Mouse (Mus musculus): ENCODE data around the gene Nt5dc2. TPM values are rescaled to one million over a fixed set of nuclear protein-coding genes. Genes with fewer than 3 reads are reported as not detected.

The Nt5dc2 gene
- polyA plus RNA-seq, 1 experiment from 2014 or later = 410 TPM

DNA sequence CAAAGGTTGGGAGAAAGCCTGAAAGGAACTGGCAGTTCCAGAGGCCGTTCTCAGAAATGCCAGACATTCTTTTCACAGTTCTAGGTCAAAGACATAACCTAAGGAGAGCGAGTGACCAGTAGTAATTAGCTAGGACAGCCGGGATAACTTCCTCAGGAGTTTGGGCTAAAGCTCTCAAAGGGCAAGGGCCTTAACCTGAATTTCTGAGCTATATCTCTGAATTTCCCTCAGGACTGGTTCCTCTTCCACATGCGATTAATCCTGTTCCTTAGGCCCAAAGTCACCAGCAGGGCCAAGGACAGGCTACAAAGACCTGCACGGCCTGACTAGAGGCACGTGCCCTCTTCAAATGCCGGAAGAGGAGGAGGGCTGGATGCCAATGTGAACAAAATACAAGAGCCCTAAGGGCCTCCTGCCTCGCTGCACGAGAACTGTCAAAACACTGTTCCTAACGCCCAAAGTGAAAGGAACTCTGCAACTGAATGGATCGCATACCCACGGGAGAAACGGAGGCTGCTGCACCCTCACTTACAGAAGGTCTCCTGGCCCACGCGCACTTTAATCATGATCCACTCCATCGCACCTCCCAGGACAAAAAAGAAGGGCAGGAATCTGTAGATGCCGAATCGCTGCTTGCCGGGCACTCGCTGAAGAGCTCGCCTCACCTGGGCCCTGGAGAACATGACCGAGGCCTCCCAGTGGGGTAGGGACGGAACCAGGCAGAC, 2.6 kb upstream of the Nt5dc2 start:
- ATAC-seq (ENCODE audit: low FRiP score) = peak; percentile 12
- no peaks in the 10 kb centered on the region for H3K9me3 ChIP-seq
- no peaks in the 10 kb centered on the region for H3K27me3 ChIP-seq
- 1% methylated on average over 23 of the region's 23 CpGs for WGBS
- H3K4me1 ChIP-seq = peaks cover 51% of the 10 kb centered on the region
- peak overlapping the region; percentile 59 for H3K4me3 ChIP-seq (replicated peaks)
- peaks cover 8% of the 10 kb centered on the region; the same call in 1 of the 2 replicates for H3K36me3 ChIP-seq (replicated peaks)
- H3K27ac ChIP-seq = peak overlapping the region; percentile 77
- peak overlapping the region; percentile 72 for H3K9ac ChIP-seq
- peak overlapping the region; percentile 82 for H3K4me2 ChIP-seq

DNA sequence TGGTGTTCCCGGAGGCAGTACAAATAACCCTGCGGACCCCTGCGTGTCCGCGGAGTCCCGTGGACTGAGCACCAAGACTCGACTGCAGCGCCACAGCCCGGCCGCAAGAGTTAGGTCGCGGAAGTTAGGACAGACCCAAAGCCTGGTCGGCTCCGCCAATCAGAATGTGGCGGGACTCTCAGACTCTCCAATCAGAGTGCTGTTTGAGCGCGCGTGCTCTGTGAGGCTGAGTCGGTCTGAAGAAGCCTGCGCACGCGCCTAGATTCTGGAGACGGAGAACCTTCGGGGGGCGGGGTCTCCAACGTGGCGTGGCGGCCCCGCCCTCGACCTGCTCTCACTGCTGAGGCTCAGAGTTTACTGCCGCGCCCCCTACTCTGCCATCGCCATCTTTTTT, 2.0 kb upstream of the Nt5dc2 start, which contains the start of gene Smim4:
TSS of gene Smim4 (minus strand) at position 131 of the 394 bp plus-strand sequence.
- Histone ChIP-seq H3K9me3 (no peaks in the 10 kb centered on the region), H3K9ac (peak within 1 kb of the TSS; percentile 72), H3K36me3 (replicated peaks) (0 out of 2 replicates have a peak, but pooled peaks cover 4% of the 10 kb centered on the region), H3K4me1 (peaks cover 54% of the 10 kb centered on the region), H3K27ac (peak within 1 kb of the TSS; percentile 95), H3K27me3 (no peaks in the 10 kb centered on the region), H3K4me3 (replicated peaks) (peak within 1 kb of the TSS; percentile 59), H3K4me2 (peak within 1 kb of the TSS; percentile 82)
- WGBS = under 1% methylated on average over 29 of the region's 33 CpGs
- peak; percentile 94 for ATAC-seq (ENCODE audit: low FRiP score)

DNA sequence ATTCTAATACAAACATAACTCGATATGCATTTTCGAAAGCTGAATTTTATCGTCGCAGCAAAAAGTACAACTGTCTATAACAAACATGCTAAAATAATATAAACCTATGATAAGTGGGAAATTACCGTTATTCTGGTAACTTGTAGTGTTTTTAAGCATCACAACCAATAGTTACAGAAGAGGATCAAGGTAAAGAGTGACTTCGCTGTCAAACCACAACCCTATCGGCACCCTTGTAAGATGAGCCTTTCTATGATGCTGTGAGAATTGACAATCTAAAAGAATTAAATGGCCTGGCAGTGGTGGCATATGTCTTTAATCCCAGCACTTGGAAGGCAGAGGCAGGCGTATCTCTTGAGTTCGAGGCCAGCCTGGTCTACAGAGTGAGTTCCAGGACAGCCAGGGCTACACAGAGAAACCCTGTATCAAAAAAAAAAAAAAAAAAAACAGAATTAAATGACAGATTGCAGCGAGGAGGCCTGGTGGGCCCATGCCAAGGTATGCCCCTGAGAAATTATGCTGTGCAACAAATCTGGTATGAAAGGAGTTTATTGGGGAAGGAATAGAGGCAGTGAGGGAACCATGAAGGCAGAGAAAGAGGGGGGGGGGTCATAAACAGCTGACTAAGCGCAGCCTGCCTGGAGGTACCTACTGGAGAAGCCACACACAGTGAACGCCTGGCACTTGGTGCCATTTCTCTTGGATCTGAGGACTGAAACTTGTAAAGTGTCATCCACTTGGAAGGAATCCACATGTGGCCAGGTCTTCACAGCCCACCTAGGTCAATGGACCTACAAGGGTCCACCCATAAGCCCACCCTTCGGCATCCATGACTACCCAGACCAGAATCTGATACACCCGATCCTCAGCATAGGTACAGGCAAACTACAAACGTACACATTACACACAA, 1.3 kb upstream of the Nt5dc2 start:
- peak overlapping the region; percentile 87 for H3K4me2 ChIP-seq
- peaks cover 7% of the 10 kb centered on the region for H3K36me3 ChIP-seq (replicated peaks)
- WGBS = 69% methylated on average over 15 of the region's 15 CpGs
- no peak for ATAC-seq (ENCODE audit: low FRiP score)
- H3K9ac ChIP-seq = 0 out of 2 replicates have a peak overlapping the region, but pooled peaks have one; percentile 33
- no peaks in the 10 kb centered on the region for H3K27me3 ChIP-seq
- peaks cover 54% of the 10 kb centered on the region for H3K4me1 ChIP-seq
- peak overlapping the region; percentile 59 for H3K4me3 ChIP-seq (replicated peaks)
- peak overlapping the region; percentile 95 for H3K27ac ChIP-seq
- no peaks in the 10 kb centered on the region for H3K9me3 ChIP-seq

DNA sequence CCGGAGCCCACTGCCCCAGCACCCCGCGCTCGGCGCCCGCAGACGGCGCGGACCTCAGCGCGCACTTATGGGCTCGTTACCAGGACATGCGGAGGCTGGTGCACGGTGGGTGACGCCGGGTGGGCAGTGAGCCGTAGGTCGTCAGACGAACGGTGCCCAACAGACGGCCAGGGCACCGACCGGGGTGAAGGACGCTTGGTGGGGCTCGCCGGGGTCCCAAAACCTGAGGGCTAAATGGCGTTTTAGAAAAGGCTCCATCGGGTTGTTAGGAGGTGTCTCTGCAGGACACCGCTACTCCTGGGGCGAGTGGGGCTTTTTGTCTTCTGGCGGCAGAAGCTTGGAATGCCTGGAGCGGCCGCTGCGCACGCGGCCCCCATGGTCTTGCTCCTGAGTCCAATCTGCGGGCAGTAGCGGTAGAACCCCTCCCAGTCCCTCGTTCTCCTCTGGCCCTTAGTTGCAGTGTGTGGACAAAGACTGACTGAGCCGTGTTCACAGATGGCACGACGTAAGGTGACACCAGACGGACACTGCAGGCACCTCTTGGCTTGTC, 494 bp downstream of the Nt5dc2 start:
- H3K36me3 ChIP-seq (replicated peaks) = peaks cover 24% of the 10 kb centered on the region
- peak overlapping the region; percentile 93 for H3K9ac ChIP-seq
- peak overlapping the region; percentile 94 for H3K4me3 ChIP-seq (replicated peaks)
- peaks cover 46% of the 10 kb centered on the region for H3K4me1 ChIP-seq
- H3K4me2 ChIP-seq = peak overlapping the region; percentile 87
- H3K27me3 ChIP-seq = no peaks in the 10 kb centered on the region
- peak; percentile 12 for ATAC-seq (ENCODE audit: low FRiP score)
- no peaks in the 10 kb centered on the region for H3K9me3 ChIP-seq
- WGBS = under 1% methylated on average over 43 of the region's 43 CpGs
- peak overlapping the region; percentile 95 for H3K27ac ChIP-seq

DNA sequence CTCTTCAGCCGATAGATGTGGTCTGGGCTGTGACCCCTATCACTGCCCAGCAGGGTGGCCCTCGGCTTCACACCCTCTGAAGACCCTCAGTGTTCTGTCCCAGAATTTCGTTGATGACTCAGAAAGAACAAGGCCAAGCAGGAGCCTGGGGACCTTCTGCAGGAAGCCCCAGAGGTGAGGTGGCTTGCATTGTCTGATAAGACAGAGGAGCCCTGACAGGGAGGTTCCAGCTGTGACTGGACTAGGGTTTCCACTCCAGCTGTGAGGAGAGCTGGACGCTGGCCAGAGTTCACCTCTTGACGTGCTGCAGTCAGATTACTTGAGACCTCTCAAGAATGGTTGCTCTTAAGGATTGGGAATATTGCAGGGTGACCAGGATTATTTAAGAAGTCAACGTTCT, 1.2 kb downstream of the Nt5dc2 start:
- Histone ChIP-seq H3K27me3 (no peaks in the 10 kb centered on the region), H3K9me3 (no peaks in the 10 kb centered on the region), H3K9ac (peak overlapping the region; percentile 93), H3K36me3 (replicated peaks) (peaks cover 31% of the 10 kb centered on the region), H3K4me1 (peaks cover 41% of the 10 kb centered on the region), H3K27ac (peak overlapping the region; percentile 46; the same call in 1 of the 2 replicates), H3K4me3 (replicated peaks) (peak overlapping the region; percentile 94), H3K4me2 (peak overlapping the region; percentile 87)
- ATAC-seq (ENCODE audit: low FRiP score) = no peak
- WGBS = 13% methylated on average over 6 of the region's 6 CpGs

DNA sequence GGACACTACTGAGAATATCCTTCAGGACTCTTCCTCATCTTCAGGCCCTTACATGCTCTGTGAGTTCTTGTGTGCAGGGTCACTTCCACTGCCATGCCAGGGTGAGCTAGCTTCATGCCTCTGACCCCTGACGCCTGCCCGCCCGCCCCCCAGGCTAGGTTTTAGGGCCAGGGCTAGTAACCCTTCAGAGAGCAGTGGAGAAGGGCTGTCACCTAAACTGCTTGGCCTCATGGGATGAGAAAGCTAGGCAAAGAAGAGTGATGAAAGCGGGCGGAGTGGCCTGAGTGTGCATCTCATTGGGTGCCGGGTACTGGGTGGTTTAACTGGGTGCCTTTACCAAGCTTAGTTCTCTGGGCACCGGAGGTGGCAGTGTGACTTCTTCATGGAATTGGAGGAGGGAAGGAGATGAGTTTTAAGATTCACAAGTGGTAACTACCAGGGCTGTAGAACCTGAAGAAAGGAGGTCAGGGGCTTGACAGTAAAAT, 1.7 kb downstream of the Nt5dc2 start:
- Histone ChIP-seq H3K4me2 (peak overlapping the region; percentile 87), H3K36me3 (replicated peaks) (peaks cover 36% of the 10 kb centered on the region), H3K4me3 (replicated peaks) (peak overlapping the region; percentile 94), H3K27ac (peak overlapping the region; percentile 46; the same call in 1 of the 2 replicates), H3K9me3 (no peaks in the 10 kb centered on the region), H3K4me1 (peaks cover 36% of the 10 kb centered on the region), H3K9ac (peak overlapping the region; percentile 93), H3K27me3 (no peaks in the 10 kb centered on the region)
- 91% methylated on average over 7 of the region's 7 CpGs for WGBS
- ATAC-seq (ENCODE audit: low FRiP score) = no peak

DNA sequence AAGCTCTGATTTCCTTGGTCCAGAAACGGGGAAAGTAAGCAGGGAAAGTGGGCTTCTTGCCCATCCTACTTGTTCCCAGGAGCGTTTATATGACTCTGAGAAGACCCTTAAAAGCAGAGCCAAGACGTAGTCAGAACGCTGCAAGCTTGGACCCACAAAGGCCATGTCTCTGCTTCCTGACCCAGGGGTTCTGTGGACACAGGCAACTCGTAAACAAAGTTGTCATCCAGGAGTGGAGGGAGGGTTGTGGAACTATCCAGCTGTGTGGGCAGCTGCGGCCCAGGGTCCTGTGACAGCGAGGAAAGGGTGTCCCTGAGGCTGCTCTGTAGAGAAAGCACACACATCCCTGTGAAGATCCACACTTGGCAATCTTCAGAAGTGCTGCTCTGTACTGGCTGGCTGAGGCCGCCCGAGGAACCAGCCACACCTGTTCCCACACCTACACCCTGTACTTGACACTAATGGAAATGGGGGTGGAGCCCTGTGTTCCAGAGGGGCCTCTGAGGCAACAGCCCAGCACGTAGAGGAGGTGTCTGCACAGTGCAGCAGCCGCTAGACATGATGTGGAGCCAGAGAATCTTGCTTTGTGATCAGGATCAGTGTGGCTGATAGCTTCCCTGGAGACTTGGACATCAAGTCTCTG, 2.3 kb downstream of the Nt5dc2 start:
- ATAC-seq (ENCODE audit: low FRiP score) = no peak
- Histone ChIP-seq H3K27me3 (no peaks in the 10 kb centered on the region), H3K4me2 (peak overlapping the region; percentile 87), H3K9ac (peak overlapping the region; percentile 93), H3K4me3 (replicated peaks) (no peak overlapping the region), H3K36me3 (replicated peaks) (peaks cover 42% of the 10 kb centered on the region), H3K4me1 (peaks cover 33% of the 10 kb centered on the region), H3K9me3 (no peaks in the 10 kb centered on the region), H3K27ac (peak overlapping the region; percentile 46; the same call in 1 of the 2 replicates)
- WGBS = 82% methylated on average over 11 of the region's 11 CpGs

DNA sequence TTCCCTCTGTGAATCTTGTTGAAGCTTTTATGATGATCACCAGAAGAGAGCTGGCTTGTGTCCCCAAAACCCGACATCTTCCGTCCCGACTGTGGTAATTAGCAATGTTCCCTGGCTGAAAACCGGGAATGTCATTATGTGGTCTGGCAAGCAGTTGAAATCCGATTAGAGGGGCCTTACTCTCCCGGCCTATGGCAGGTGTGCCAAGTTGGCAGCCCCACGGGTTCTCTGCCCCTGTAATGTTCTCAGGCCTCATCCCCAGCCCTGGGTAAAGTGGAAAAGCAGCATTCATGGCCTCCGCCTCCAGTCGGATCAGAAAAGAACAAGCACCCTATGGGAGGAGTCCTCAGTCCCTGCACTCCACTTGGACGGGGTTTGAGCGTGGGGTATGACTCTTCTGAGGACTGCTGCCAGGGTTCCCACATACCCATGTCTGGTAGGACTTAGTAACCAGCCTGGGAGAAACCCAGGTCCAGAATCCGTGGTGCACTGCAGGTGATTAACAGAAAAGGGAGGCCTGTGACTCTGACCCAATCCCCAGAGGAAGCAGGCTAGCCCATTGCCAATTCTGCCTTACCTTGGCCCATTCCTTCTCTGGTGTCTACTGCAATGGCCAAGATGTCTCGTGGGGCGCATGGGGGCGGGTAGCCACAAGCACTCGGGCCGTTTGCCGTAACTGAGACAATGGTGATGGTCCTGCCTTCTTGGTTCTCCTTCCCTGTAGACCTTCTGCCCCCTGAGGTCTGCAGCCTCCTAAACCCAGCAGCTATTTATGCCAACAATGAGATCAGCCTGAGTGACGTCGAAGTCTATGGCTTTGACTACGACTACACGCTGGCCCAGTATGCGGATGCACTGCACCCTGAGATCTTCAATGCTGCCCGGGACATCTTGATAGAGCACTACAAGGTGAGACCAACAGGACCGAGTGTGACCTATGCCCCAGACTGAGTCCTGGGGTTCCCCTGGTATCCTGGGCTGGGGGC, 3.5 kb downstream of the Nt5dc2 start:
- H3K4me1 ChIP-seq = peaks cover 30% of the 10 kb centered on the region
- no peak overlapping the region for H3K4me3 ChIP-seq (replicated peaks)
- peaks cover 54% of the 10 kb centered on the region for H3K36me3 ChIP-seq (replicated peaks)
- WGBS = 86% methylated on average over 25 of the region's 25 CpGs
- H3K9ac ChIP-seq = no peak overlapping the region
- peak overlapping the region; percentile 50; the same call in 1 of the 2 replicates for H3K27ac ChIP-seq
- no peak for ATAC-seq (ENCODE audit: low FRiP score)
- H3K4me2 ChIP-seq = no peak overlapping the region
- no peaks in the 10 kb centered on the region for H3K9me3 ChIP-seq
- H3K27me3 ChIP-seq = no peaks in the 10 kb centered on the region

DNA sequence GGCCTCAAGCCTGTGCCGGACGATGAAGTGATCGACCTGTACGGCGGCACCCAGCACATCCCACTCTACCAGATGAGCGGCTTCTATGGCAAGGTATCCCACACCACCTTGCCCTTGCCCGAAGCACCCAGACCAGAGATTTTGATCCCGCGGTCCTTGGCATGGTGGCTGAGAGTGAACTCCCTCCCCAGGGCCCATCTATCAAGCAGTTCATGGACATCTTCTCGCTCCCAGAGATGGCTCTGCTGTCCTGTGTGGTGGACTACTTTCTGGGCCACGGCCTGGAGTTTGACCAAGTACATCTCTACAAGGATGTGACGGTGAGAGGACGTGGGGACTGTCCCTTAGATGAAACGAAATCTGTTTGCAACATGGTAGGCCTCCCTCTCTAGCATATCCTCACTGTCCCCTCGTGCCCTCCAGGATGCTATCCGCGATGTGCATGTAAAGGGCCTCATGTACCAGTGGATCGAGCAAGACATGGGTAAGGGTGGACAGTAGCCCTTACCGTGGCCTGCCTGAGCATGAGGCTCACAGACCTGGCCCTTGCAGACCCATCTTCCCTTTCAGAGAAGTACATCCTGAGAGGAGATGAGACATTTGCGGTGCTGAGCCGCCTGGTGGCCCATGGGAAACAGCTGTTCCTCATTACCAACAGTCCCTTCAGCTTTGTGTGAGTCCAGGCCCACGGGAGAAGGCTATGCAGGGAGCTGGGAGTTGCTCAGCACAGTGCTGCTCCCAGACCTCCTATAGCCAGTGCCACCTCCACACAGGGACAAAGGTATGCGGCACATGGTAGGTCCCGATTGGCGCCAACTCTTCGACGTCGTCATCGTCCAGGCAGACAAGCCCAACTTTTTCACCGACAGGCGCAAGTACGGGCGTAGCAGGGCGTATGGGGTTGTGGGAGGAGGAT, 4.9 kb downstream of the Nt5dc2 start:
- no peak for ATAC-seq (ENCODE audit: low FRiP score)
- no peaks in the 10 kb centered on the region for H3K27me3 ChIP-seq
- H3K9ac ChIP-seq = no peak overlapping the region
- no peak overlapping the region for H3K4me2 ChIP-seq
- H3K36me3 ChIP-seq (replicated peaks) = peaks cover 68% of the 10 kb centered on the region
- H3K9me3 ChIP-seq = no peaks in the 10 kb centered on the region
- no peak overlapping the region for H3K4me3 ChIP-seq (replicated peaks)
- WGBS = 94% methylated on average over 34 of the region's 34 CpGs
- H3K27ac ChIP-seq = no peak overlapping the region
- H3K4me1 ChIP-seq = peaks cover 20% of the 10 kb centered on the region
